Mouse (Mus musculus) G1E (cell line): ENCODE data around the gene Fanci.

Source experiments
- CTCF ChIP-seq: IDR thresholded peaks from 2 replicates; pipeline ENCODE4 v1.5.1; 2012; ENCODE audit warnings: low read depth, low read length, inconsistent platforms, mixed read lengths
- GATA1 ChIP-seq: IDR thresholded peaks from 2 replicates; pipeline ENCODE4 v1.6.1; 2012; ENCODE audit warnings: borderline replicate concordance, low read length, inconsistent platforms, mixed read lengths
- GATA2 ChIP-seq: IDR thresholded peaks from 2 replicates; pipeline ENCODE4 v1.6.1; 2012; ENCODE audit warnings: low read depth, low read length, inconsistent platforms, borderline replicate concordance
- TAL1 ChIP-seq: conservative IDR thresholded peaks from 2 replicates; pipeline ENCODE4 v1.6.1; 2012; ENCODE audit warnings: low read depth, low read length, inconsistent platforms, mixed read lengths

GRCm38 (mm10) chr7:79392860-79393513 is 1.3 kb downstream of the Fanci start:
- no peak for TF ChIP-seq CTCF
- TF ChIP-seq GATA1 = no peak
- no peak for TF ChIP-seq TAL1
- TF ChIP-seq GATA2 = no peak
